Mouse (Mus musculus) E14TG2a.4 (cell line): ENCODE results near the gene Nrxn3.

Source experiments
- CTCF ChIP-seq: conservative IDR thresholded peaks from 2 replicates; pipeline ENCODE4 v1.5.1; 2014; ENCODE audit warnings: low read length
- POU5F1 ChIP-seq: IDR thresholded peaks from 2 replicates; pipeline ENCODE4 v1.6.1; 2014; ENCODE audit warnings: low read length, borderline replicate concordance

GRCm38 (mm10) chr12:89724048-89724447, 1001.4 kb downstream of the Nrxn3 start:
- TF ChIP-seq CTCF (no peak), POU5F1 (no peak)
